Mouse (Mus musculus) c-Kit-positive CD71-positive TER-119-negative erythroid progenitor cells, embryonic 14.5 days (primary cell): Measurements from ENCODE around the gene Tmem91.
A peak's percentile ranks its signal among the peaks of the same experiment; 100 is the strongest.

ENCODE experiments used
- DNase-seq: peaks from one replicate; pipeline ENCODE4 v3.0.0-alpha.2; 2013; ENCODE audit warnings: low read depth

Tmem91 gene

DNA sequence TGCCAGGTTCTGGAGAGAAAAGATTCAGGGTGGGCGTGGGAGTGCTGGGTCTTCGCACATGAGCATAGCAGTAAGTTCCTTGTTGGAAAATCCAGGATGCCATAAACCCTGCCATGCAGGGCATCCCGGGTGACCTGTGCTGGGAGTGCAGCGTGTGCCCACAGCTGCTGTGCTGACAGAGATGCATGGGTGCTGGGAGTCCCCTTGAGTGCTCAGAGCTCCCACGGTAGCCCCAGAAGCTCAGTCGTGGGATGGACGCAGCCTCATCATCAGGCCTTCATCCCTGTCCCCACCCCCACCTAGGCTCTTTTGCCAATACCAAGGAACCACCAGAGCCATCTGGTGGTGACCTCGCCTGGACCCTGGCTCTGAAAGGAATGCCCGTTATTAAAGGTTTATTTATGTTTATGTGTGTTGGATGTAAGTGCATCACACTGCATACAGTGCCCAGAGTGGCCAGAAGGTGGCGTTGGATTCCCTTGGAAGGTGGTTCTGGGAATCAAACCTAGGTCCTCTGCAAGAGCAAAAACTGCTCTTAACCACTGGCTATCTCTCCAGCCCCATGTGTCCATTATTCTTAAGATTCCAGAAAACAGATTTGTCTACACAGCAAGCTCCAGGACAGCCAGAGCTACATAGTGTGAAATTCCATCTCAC lies 49.2 kb downstream of the Tmem91 start:
- DNase-seq, result peak; percentile 41

DNA sequence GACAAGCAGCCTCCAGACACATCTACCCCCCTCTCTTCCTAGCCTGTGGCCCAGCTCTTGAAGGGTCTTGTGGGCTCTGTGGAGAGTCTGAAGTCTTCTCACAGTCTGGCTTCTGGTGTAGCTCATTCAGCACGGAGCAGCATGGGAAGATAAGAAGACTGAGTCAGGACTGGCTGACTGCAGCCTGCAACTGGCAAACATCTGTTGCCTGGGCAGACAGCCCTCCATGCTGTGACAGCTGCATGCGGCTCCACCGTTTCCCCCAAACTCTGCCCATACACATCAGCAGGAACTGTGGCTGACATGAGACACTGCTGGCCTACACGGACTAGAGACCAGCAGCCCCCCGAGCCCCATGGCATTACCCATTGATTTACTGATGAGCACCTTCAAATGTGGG lies 50.1 kb downstream of the Tmem91 start:
- DNase-seq, result no peak

DNA sequence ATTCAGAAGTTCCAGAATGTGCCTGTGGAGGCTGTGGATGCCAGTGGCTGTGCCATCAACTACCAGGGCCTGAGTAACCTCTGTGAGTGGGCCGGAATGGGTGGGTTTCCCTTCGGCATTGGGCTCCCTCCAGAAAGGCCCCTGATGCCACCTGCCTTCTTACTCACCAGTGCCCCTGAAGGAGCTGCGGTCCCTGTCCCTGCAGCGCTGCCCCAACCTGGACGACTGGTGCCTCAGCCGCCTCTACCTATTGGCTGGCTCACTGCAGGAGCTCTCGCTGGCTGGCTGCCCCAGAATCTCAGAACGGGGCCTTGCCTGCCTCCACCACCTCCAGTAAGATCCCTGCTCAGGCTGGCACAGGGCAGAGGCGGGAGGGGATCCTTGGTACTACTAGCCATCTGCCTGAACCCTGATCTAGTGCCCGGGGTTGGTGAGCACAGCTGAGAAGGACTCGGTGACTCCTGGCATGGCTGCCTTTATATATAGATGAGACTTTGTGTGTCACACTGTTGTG lies 51.1 kb downstream of the Tmem91 start:
- DNase-seq, result no peak

DNA sequence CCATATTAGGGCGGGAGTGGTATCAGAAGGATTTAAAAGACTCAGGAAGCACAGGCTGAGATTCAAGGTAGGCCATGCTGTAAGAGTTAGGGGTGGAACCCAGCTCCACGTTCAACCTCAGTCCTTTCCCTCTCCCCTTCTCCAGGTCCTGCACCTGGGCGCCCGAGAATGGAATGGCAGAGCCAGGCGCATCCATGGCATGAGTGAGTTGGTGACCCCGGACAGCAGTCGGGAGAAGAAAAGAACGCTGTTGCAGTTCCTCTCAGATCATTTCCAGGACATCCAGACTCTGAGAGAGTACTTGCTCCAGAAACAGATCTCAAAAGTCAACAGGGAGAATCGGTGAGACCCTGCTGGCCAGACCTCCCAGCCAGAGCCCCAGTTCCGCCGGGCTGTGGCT lies 54.2 kb downstream of the Tmem91 start:
- DNase-seq, result no peak

DNA sequence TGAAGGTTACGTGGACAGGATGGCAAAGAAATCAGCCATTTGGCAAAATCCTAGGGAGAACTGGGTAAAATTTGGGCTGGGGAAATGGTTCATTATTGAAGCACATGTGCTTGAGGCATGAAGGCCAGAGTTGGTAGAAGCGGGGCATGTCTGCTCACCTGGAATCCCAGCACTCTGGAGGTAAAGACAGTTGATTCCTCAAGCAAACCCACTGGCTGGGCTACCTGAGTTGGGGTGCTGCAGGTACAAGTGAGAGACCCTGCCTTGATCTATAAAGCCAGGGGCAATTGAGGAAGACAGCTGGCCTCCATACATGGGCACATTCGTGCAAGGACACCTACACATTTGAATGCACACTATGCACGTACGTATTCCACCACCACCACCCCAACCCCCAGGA lies 54.9 kb downstream of the Tmem91 start:
- no peak for DNase-seq

DNA sequence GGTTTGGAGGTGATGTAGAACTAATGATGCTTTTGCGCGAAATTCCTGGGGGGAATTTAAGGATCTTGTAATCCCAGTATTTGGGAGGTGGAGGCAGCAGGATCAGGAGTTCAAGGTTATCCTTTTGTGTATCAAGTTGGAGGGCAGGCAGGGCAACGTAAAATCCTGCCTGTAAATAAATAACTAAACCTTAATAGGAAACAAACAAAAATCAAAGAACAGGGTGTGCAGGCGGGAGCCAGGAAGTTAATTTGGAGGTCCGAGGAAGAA lies 55.3 kb downstream of the Tmem91 start:
- DNase-seq, result no peak
